Mouse (Mus musculus): Measurements from ENCODE around the gene Lifr.

DNA sequence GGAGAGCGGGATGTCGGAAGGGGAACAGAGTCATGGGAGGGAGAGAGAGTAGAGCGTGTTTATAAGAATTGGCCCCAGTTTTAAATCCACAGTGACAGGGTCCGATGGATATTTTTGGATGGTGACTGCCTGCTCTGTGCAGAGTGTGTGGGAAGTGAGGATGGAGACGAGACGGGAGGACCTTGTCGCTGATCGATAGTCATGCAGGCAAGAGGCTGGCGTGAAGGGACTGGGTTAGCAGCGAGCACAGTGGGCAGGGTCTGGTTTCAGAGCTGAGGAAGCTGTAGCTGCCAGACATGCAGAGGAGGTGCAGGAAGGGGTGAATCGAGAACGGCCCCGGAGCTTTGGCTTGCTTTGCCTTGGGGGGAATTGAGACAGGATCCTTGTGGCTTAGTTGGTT lies 50.8 kb downstream of the Lifr start:
- TF ChIP-seq EP300 (IDR thresholded peaks at IDR 0.05; ENCODE audit: low read depth) (no peak), CTCF (IDR thresholded peaks at IDR 0.05; ENCODE audit: low read depth) (no peak)
